Mouse (Mus musculus) cerebellum, adult 8-10 months (tissue): Measurements from ENCODE around the gene Gm11060.

ENCODE experiments used
- DNase-seq: peaks from one replicate; pipeline ENCODE4 v3.0.0; 2022

The Gm11060 gene

GRCm38 (mm10) chr2:105091718-105092117 lies at the start of gene Gm11060:
TSS of gene Gm11060 (plus strand) at chr2:105092018.
- no peak for DNase-seq

- no peak for DNase-seq
Measured at GRCm38 (mm10) chr2:105043152-105043551, 48.7 kb upstream of the Gm11060 start.

- no peak for DNase-seq
Measured at GRCm38 (mm10) chr2:105048301-105048700, 43.5 kb upstream of the Gm11060 start.

- no peak for DNase-seq
Measured at GRCm38 (mm10) chr2:105055529-105055928, 36.3 kb upstream of the Gm11060 start.

GRCm38 (mm10) chr2:105058577-105059116 lies 33.2 kb upstream of the Gm11060 start:
- no peak for DNase-seq

- no peak for DNase-seq
Measured at GRCm38 (mm10) chr2:105062741-105063372, 29.0 kb upstream of the Gm11060 start.

GRCm38 (mm10) chr2:105072496-105072895 lies 19.3 kb upstream of the Gm11060 start:
- no peak for DNase-seq

- DNase-seq: no peak
Measured at GRCm38 (mm10) chr2:105074196-105074595, 17.6 kb upstream of the Gm11060 start.

GRCm38 (mm10) chr2:105075809-105076208 lies 16.0 kb upstream of the Gm11060 start:
- no peak for DNase-seq

- no peak for DNase-seq
Measured at GRCm38 (mm10) chr2:105077151-105077550, 14.7 kb upstream of the Gm11060 start.

- DNase-seq: no peak
Measured at GRCm38 (mm10) chr2:105082256-105082790, 9.5 kb upstream of the Gm11060 start.

GRCm38 (mm10) chr2:105084035-105084434 lies 7.8 kb upstream of the Gm11060 start:
- DNase-seq: no peak

GRCm38 (mm10) chr2:105086081-105086480 lies 5.7 kb upstream of the Gm11060 start:
- DNase-seq: no peak

- DNase-seq: no peak
Measured at GRCm38 (mm10) chr2:105088005-105088404, 3.8 kb upstream of the Gm11060 start.

GRCm38 (mm10) chr2:105089083-105089482 lies 2.7 kb upstream of the Gm11060 start:
- no peak for DNase-seq

- DNase-seq: no peak
Measured at GRCm38 (mm10) chr2:105089581-105090508, 2.0 kb upstream of the Gm11060 start.

- no peak for DNase-seq
Measured at GRCm38 (mm10) chr2:105090991-105091390, 827 bp upstream of the Gm11060 start.

GRCm38 (mm10) chr2:105097294-105097953 lies 5.6 kb downstream of the Gm11060 start:
- DNase-seq: no peak

- DNase-seq: no peak
Measured at GRCm38 (mm10) chr2:105099410-105099809, 7.6 kb downstream of the Gm11060 start.

GRCm38 (mm10) chr2:105100541-105100940 lies 8.7 kb downstream of the Gm11060 start:
- DNase-seq: no peak

- peak; percentile 80 for DNase-seq
Measured at GRCm38 (mm10) chr2:105108703-105109158, 16.9 kb downstream of the Gm11060 start.

GRCm38 (mm10) chr2:105114074-105114473 lies 22.3 kb downstream of the Gm11060 start:
- no peak for DNase-seq

- no peak for DNase-seq
Measured at GRCm38 (mm10) chr2:105117669-105118068, 25.9 kb downstream of the Gm11060 start.
